Comparison of ENCODE assay signal across 8 mouse cellular contexts in genomic region chr12:28751508-28752263, GRCm38 (mm10). TPM values are rescaled to one million over a fixed set of nuclear protein-coding genes. Genes with fewer than 3 reads are reported as not detected.
DNase-seq lines count a peak whose midpoint lies in the region; ATAC-seq lines count a peak whose summit lies in the region.

TSS of gene Eipr1 (plus strand) at chr12:28751803.

- peak within 1 kb of the TSS; percentile 94 for H3K4me2 ChIP-seq in hindbrain, embryonic 12.5 days (replicated peaks)

- H3K4me3 ChIP-seq in hindbrain, embryonic 12.5 days = peak within 1 kb of the TSS; percentile 83

- H3K9me3 ChIP-seq in hindbrain, embryonic 12.5 days (replicated peaks) = no peaks in the 10 kb centered on the region

- H3K27me3 ChIP-seq in hindbrain, embryonic 12.5 days = no peaks in the 10 kb centered on the region

- peaks cover 18% of the 10 kb centered on the region for H3K4me1 ChIP-seq in hindbrain, embryonic 12.5 days

- WGBS in hindbrain, embryonic 12.5 days = 5% methylated on average over 36 of the region's 36 CpGs

- H3K36me3 ChIP-seq in hindbrain, embryonic 12.5 days = peaks cover 4% of the 10 kb centered on the region

- peak within 1 kb of the TSS; percentile 75 for H3K9ac ChIP-seq in hindbrain, embryonic 12.5 days

- ATAC-seq in hindbrain, embryonic 12.5 days (ENCODE audit: low FRiP score) = peak; percentile 78

- H3K27ac ChIP-seq in hindbrain, embryonic 12.5 days = peak within 1 kb of the TSS; percentile 52; the same call in 1 of the 2 replicates

- DNase-seq in NIH3T3 (ENCODE audit: low read depth) = peak; percentile 97
- DNase-seq in cerebellum, postnatal 10 days = peak; percentile 93 to 94
- peak; percentile 84 to 85 for DNase-seq in frontal cortex, postnatal 10 days (ENCODE audit: low spot score in 2 of 2)
- peak; percentile 85 to 95 for DNase-seq in layer of hippocampus, postnatal 14 days (ENCODE audit: low spot score in 2 of 2)
- DNase-seq in lung, postnatal 14 days = peak; percentile 85
- peak; percentile 92 for DNase-seq in retina, adult 2 months (ENCODE audit: low read depth, low spot score)
- peak; percentile 77 to 87 for DNase-seq in thymus, postnatal 36 days

RNA-seq across cellular contexts. Expression of gene Eipr1, which starts in this region (rescaled TPM):
- polyA plus RNA-seq in hindbrain, embryonic 12.5 days (2016; fragmentation: Nextera tagmentation; extraction: Ambion mirVana) = 48.9 and 49.6 TPM in 2 replicates
- total RNA-seq in layer of hippocampus, postnatal 14 days (2021) = 10 to 100 TPM; 41.9 to 47.9 TPM

Comparison
In these comparisons a context has a peak if more than half of its experiments do, and no peak if none do; other contexts are left out.
1. Peak in every context shown above with its lines: DNase-seq, ATAC-seq, H3K4me3 ChIP-seq and H3K27ac ChIP-seq.